Mouse (Mus musculus) left cerebral cortex, adult 9 months (tissue): ENCODE measurements around the gene Cct4.

Experiments
- DNase-seq, 2 experiments: peaks; one replicate each; pipeline ENCODE4 v3.0.0; 2022; ENCODE audit warnings: low spot score in 2 of 2

Cct4 gene

GRCm38 (mm10) chr11:22982846-22983245 is 7.5 kb upstream of the Cct4 start:
- no peak for DNase-seq

DNA sequence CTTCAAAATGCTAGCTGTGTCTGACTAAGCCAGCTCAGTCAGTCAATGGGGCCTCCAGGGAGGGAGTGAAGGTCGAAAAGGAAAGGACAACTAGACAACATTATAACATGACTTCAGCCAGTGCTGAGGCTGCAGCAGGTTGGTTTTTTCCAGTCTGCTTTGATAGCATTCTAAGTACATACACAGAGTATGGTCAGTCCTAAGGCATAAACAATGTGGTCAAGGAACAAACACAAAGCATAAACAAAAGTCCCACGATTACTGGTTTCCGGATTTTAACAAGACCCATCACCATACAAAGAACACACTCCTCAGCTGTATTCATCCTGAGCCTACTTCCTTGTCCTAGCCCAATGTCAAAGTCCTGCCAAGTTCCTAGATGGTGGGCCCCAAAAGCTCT is 4.8 kb upstream of the Cct4 start:
- no peak for DNase-seq

DNA sequence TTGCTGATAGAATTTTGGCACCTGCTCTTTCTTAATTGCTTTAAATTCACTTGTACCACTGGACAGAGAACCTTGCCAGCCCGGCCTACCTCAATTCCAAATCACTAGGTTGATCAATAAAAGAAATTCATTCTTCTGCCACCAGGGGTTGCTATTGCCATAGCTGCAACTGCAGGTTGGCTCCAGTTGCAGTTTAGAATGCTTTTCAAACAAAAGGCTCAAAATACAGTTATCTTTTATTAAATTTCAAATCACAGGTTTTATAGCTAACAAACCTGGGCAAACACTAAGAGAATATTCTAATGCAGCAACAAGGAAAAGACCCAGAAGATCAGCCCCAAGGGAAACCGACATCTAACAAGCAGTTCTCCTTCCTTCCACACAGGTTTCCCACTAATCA is 3.0 kb upstream of the Cct4 start:
- DNase-seq, result peak in 1 of 2 experiments; percentile 36

GRCm38 (mm10) chr11:22989786-22990185 is 533 bp upstream of the Cct4 start:
- DNase-seq, result no peak

GRCm38 (mm10) chr11:22991218-22991835 is 1.0 kb downstream of the Cct4 start:
- DNase-seq, result no peak

- DNase-seq, result no peak
Observed at GRCm38 (mm10) chr11:22994271-22994670, 4.0 kb downstream of the Cct4 start.

DNA sequence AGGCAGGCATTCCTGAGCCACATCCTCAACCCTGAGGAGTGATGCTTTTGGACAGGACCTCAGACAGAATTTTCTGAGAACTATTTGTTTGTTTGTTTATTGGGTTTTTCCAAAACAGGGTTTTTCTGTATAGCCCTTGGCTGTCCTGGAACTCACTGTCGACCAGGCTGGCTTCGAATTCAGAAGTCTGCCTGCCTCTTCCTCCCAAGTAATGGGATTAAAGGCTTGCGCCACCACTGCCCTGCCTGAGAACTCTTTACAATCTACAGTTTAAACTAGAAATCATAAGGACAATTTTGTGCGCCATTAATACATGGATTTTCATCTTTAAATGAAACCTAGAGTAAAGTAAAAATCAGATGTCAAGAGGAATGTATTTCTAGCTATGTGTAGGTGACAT is 5.1 kb downstream of the Cct4 start:
- DNase-seq, result no peak

GRCm38 (mm10) chr11:22998308-22998707 is 8.0 kb downstream of the Cct4 start:
- no peak for DNase-seq

GRCm38 (mm10) chr11:23005276-23005675 is 15.0 kb downstream of the Cct4 start:
- no peak for DNase-seq

- DNase-seq, result no peak
Observed at GRCm38 (mm10) chr11:23007166-23007480, 16.8 kb downstream of the Cct4 start.

DNA sequence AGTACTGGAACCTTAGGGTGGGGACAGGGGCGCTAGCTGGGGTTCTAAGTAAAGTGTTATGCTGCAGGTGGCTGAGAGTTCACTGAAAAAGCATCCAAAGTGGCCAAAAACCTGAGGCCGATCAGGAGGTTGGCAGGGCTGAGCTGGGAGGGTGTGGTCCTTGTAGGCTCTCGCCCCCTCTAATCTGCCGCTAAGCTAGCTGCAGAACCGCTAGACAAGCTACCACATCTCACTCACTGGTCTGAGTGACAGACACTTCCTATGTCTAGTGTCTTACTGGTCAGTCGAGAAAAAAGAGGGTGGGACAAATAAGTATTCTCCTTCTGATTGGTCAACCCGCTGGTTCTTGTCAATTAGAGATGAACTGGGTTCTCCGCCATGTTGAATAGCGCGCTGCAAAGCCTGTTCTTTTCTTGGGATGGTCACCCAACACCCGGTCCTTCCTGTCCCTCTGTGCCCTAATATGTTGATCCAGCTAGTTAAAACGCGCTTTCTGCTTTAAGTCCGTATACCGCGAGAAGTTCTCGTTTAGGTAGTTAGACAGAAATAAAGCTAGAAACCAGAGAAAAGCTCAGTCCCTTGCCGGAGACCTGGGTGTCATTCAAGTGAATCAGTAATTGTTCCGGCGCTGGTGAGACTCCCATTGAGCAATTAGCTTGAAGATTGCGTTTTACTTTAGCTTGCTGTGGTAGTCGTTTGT is 17.3 kb downstream of the Cct4 start, which contains the start of gene Fam161a:
Fam161a (plus strand) TSS at position 51 of the 700 bp plus-strand sequence.
- DNase-seq, result peak; percentile 89 to 93

GRCm38 (mm10) chr11:23008181-23008823 is 18.0 kb downstream of the Cct4 start:
- DNase-seq, result peak; percentile 33 to 82

- no peak for DNase-seq
Observed at GRCm38 (mm10) chr11:23008824-23009200, 18.5 kb downstream of the Cct4 start.

DNA sequence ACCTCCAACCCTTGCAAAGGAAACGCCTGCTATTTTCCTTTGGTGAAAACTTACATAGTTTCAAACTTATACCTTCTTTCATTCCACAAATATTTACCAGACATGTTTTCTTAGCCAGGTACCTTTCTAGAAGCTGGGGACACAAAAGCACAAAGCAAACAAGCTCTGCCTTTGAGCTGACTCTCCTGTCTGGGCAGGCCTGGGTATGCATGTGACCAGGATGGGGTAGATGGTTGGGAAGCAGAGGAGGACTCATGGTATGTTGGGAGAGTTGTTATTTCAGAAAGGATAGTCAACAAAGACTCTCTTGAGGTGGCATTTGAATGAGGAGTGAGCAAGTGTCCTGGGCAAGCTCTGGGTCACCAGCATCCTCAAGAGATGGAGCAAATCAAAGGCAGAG is 22.8 kb downstream of the Cct4 start:
- no peak for DNase-seq

DNA sequence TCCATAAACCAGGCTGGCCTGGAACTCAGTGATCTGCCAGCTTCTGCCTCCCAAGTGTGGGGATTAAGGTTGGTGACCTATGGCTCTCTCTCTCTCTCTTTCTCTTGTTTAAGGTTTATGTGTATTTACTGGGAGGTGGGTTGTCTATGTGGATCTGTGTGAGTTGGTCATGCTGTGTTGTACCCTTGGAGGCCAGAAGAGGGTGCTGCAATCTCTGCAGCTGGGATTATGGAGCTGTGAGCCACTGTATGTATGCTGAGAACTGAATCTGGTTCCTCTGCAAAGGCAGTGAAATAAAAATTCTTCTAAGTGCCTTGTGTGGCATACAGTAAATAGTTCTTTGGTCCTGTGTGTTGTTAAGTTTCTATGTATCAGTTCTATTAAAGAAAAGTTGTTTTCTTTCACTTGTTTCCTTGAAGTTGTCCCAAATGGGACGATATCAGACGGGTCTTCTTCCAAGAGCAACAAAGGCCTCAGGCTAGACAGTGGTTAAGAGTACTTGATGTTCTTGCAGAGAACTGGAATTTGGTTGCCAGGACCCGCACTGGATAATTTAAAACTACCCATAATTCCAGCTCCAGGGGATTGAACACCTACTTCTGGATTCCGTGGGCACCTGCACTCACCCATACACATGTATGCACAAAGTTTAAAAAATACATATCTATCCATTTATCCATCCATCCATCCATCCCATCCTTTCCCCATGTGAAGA is 23.4 kb downstream of the Cct4 start:
- DNase-seq, result no peak

DNA sequence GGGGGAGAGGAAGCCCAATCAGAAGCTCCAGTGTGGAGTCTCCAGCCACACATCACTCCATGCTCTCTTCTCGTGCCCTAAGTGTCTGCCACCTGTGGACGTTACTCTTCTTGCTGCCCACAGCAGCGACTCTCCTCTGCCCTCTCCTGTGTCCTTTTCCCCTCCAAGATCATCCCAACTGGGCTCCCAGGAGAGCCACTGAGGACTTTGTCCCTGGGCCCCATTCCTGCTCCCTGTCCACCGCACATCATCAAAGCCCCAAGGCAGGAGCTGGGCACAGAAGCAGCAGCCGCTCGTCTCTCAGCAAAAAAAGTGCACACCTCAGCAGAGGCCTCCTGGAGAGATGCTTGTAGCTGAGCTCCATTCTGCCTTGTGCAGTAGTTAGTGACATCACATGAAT is 24.7 kb downstream of the Cct4 start:
- DNase-seq, result no peak

DNA sequence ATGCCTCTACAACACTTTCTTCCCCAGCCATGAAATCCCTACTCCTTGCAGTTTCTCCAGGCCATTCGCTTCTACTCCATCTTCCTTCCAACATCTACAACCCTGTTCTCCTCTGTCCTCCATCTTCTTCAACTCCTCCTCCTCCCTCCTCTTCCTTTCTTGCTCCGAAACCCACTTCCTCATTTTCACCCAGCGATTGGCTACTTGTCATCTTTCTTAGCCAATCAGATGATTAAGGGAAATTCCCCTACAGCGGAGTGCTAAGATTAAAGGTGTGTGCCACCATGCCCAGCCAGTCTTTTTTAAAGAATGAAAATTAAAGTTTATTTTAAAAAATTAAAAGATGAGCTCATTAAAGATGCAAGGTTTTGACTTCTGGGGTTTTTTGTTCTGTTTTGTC is 27.6 kb downstream of the Cct4 start:
- no peak for DNase-seq

DNA sequence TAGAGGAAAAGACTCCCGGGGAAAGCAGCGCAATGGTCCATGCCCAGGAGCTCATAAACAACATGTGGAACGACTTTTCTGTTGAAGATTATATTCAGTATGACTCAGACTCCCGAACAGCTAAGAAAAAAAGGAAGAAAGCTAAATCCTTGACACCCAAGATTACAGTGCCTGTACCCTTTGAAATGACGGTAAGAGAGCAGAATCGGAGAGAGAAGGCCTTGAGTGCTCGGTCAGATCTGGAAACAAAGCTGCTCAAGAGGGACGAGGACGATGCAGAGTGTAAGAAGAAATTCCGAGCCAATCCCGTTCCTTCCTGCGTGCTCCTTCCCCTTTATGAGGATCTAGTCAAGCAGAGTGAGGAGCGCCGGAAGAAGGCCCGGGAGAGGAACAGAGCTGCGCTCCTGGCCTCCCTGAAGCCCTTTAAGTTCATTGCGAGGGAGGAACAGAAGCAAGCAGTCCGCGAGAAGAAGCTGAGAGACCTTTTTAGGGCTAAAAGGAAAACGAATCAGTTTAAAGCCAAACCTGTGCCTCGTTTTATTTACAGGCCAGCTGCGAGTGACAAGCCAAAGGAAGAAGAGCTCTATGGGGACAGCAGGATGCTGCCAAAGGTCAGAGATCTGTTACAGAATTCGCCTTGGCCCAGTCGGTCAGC is 29.9 kb downstream of the Cct4 start:
- no peak for DNase-seq

DNA sequence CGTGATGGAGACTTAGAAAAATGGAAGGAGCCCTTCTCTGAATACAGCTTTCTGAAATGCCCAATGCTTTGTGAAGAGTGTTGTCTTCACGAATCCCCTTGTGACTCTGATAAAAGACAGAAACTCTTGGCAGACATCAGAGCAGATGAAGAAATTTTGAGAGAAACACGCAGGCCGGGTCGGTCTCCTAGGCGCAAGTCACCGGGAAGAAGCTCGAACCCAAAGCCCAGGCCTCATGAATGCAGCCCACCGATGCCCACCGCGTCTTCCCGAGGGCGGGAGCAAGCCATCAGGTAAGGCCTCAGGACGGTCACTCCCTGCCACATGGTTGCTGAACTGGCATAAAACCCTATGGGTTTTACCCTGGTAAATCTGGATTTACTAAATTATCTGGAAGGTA is 30.5 kb downstream of the Cct4 start:
- no peak for DNase-seq

DNA sequence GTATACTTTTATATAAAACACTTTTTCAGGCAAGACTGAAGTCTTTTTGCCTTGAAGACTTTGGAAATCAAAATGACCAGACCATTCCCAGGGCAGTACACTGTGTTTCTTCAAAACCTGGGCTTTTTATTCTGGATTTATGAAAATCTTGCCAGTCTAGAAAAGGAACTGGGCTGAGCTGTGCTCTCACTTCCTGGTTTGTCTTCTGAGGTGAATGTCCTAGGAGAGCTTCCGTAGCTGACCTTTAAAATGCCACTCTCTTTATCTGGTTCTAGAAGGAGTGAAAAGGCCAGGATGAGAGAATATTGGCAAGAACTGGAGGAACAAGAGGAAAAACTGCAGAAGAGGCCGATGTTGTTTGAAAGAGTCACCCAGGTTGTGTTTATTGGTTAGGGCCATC is 32.8 kb downstream of the Cct4 start:
- DNase-seq, result no peak

- DNase-seq, result no peak
Observed at GRCm38 (mm10) chr11:23024169-23024568, 33.9 kb downstream of the Cct4 start.

- no peak for DNase-seq
Observed at GRCm38 (mm10) chr11:23028957-23029356, 38.6 kb downstream of the Cct4 start.
